Mouse (Mus musculus) pancreas, adult 10 weeks (tissue): ENCODE data around the gene Ubap2. TPM values are rescaled to one million over a fixed set of nuclear protein-coding genes. Genes with fewer than 3 reads are reported as not detected.

Source experiments
- polyA plus RNA-seq: library from polyadenylated mRNA; stranded (reverse); fragments of 350-450 nt; fragmentation: Illumina TruSeq; extraction: RNeasy Lipid Tissue Mini Kit (QIAGEN cat#74804); gene quantifications from one replicate; pipeline ENCODE4 v1.2.3, GENCODE M21; 2015; ENCODE audit warnings: low read depth, low replicate concordance; ENCODE audit not compliant: insufficient read depth

Gene Ubap2
- polyA plus RNA-seq = 8.9 TPM

DNA sequence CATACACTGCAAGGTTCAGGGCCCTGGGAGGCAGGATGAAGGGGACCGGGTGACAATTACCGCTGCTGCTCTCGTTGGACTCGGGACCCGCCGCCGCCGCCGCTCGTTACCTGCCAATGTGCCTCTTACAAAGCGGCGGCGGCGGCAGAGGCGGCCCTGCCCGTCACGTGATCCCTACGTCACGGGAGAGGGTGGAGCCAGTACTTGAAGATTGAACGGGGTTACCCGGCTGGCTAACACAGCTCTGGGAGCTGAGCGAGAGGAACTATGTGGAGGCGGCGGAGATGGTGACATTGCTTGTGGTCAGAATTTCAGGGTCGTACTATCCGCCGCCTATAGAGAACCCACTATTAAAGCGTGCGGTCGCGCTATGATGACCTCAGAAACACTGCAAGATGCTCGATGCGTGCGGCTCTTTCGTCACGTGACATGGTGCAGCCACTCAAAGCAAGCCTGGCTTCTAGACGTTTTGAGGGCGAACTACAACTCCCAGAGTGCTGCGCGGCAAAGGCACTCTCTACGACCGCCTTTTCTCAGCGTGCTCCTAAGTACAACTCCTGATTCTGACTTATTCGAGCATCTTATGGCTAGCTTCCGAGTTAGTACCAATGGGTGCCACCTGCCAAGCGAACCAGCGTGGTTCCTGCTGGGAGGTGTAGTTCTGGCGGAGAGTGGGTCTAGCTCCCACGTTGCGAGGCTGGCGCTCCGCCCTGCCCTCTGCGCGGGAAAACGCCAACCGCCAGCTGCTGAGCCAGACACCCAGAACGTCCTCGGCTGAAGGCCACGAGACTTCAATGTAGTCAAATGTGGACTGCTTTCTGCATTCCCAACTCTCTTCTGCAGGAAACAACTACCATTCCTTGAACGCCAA, at the start of gene Ubap2:
TSS of gene Ubap2 (minus strand) at position 165 of the 871 bp plus-strand sequence.

DNA sequence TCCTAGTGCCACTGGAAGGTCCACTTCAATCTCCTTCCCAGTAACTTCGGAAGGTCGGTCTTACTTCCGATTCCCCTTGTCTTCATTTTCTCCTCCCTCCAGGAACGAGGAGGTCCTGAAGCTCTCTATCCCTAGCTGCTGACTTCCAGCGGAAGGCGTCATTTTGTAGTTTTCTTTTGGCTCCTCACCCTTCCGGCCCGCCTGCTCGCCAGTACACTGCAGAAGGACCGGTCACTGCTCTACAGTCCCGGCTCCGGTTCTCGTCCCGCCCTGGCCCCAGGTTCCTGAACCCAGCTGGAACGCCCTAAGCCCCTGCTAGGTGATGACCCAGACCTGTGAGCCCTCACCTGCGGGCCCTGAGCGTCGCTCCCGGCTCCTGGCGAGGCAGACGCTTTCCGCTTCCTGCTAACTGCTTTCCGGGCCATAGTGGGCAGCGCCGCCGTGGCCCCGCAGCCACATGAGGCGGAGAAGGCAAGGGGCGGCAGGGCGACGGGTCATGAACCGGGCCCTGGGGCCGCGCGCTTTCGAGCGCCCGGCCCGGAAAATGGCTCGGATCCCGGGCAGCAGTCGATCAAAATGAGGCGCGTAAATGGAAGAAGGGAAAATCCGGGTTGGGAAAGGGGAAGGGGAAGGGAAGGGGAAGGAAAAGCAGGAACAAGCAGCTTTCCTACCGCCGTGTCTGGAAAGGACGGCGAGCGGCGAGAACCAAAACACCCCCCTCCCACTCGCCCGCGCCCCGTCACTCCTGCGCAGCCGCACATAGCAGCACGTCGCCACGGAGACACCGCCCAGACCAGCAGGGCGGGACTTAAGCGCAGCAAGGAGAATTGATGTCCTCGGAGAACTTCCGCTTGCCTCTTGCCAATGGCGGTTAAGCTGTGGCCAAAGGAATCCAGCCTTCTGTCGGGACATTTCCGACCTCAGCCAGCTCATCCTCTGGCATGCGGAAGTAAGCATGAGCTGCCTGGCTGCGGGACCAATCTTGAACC, 39.5 kb upstream of the Ubap2 start, which contains the start of gene Dcaf12:
TSS of gene Dcaf12 (minus strand) at position 749 of the 989 bp plus-strand sequence.

Other genes with a start within 250 kb of the Ubap2 start
- gene Aqp7, start 227.0 kb downstream of the Ubap2 start, polyA plus RNA-seq = 1.1 TPM
- not detected for gene Aqp3, start 177.0 kb downstream of the Ubap2 start, polyA plus RNA-seq
- gene Nol6, start 150.7 kb downstream of the Ubap2 start, polyA plus RNA-seq = 5.0 TPM
- 17.8 TPM for gene Ube2r2, start 139.4 kb downstream of the Ubap2 start, polyA plus RNA-seq
- gene Dcaf12, start 39.7 kb upstream of the Ubap2 start, polyA plus RNA-seq = 7.6 TPM
- gene Ubap1, start 73.9 kb upstream of the Ubap2 start, polyA plus RNA-seq = 10.5 TPM
- not detected for gene Kif24, start 189.7 kb upstream of the Ubap2 start, polyA plus RNA-seq
- gene Nudt2, start 190.0 kb upstream of the Ubap2 start, polyA plus RNA-seq = 5.1 TPM
- gene AI464131, start 227.9 kb upstream of the Ubap2 start, polyA plus RNA-seq = 1.4 TPM
- not detected for gene 1110017D15Rik, start 242.2 kb upstream of the Ubap2 start, polyA plus RNA-seq